Mouse (Mus musculus): ENCODE results near the gene Plppr2. TPM values are rescaled to one million over a fixed set of nuclear protein-coding genes. Genes with fewer than 3 reads are reported as not detected.

Gene Plppr2
- total and polyA plus RNA-seq, 3 experiments: 2.5 to 7.5 (median 2.6) TPM

- WGBS: 92% methylated on average over 7 of the region's 7 CpGs
- intact Hi-C loops (cut with DNase I): no loop called here
- Histone ChIP-seq H3K4me1 (ENCODE audit: control insufficient read depth, insufficient read depth, low read length) (no peaks in the 10 kb centered on the region; the same call in 1 of the 2 replicates), H3K27ac (no peak overlapping the region), H3K9ac (ENCODE audit: low read depth, low read length) (no peak overlapping the region), H3K79me2 (replicated peaks; ENCODE audit: control insufficient read depth, insufficient read depth, low read length) (no peaks in the 10 kb centered on the region), H3K36me3 (ENCODE audit: control insufficient read depth, insufficient read depth, low read length) (no peaks in the 10 kb centered on the region), H3K27me3 (ENCODE audit: control insufficient read depth, insufficient read depth, low read length) (no peaks in the 10 kb centered on the region), H3K4me3 (no peak overlapping the region)
- TF ChIP-seq CTCF (IDR thresholded peaks at IDR 0.05) (no peak), POLR2A (IDR thresholded peaks at IDR 0.05; ENCODE audit: insufficient read depth, low read depth, low read length) (no peak), EP300 (IDR thresholded peaks at IDR 0.05; ENCODE audit: insufficient read depth, low read depth, low read length) (no peak)
- no peak for DNase-seq
Observed at GRCm38 (mm10) chr9:21935466-21936131, 1.2 kb upstream of the Plppr2 start.

DNA sequence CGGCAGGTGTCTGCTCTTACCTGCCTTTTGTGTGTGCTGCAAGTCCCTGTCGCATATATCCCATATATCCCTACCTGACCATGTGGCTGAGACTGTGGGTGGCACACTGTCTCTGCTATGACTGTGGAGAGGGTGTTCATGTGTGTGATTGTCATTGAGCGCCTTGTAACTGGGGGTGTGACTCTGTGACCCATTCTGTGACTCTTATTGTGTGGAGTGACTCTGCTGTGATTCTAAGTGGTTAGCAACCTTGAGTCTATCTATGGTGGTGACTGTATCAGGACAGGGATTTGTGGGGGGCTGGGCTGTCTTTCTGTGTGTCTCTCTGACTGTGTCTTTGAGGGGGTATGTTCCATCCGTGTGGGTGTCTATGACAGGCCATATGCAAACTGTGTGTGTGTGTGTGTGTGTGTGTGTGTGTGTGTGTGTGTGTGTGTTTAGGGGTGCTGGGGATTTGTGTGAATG, 910 bp downstream of the Plppr2 start:
- 92% methylated on average over 4 of the region's 4 CpGs for WGBS
- intact Hi-C loops (cut with DNase I): no loop called here
- no peaks in the 10 kb centered on the region for H3K4me1 ChIP-seq (ENCODE audit: control insufficient read depth, insufficient read depth, low read length)

DNA sequence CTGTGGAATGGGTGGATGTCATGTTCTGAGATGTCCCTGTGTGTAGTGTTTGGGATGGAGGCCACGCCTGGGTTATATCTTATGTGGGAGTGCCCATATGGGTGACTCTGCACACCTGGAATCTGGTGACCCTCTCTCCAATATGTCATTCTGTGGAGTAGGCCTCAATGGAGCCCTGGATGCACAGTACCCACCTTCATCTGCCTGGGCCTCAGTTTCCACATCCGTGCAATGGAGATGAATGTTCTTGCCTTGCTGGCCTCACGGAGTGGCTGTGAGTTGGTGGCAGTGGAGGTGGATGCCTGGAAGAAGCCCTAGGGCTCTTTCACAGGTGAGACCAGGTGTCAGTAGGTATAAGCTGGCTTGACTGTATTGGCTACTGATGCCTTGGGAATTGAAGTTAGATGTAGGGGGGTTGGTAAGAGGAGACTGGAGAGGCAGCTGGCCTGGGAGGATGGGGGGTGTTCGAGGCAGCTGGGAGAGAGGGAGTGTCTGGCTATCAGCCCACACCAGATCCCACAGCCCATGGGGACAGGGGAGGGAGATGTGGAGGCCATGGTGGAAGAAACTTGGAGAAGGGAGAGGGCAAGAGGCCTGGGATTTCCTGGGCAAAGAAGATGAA, 1.5 kb downstream of the Plppr2 start:
- Histone ChIP-seq H3K4me3 (no peak overlapping the region), H3K27ac (no peak overlapping the region), H3K79me2 (replicated peaks; ENCODE audit: control insufficient read depth, insufficient read depth, low read length) (no peaks in the 10 kb centered on the region), H3K36me3 (ENCODE audit: control insufficient read depth, insufficient read depth, low read length) (no peaks in the 10 kb centered on the region), H3K4me1 (ENCODE audit: control insufficient read depth, insufficient read depth, low read length) (no peaks in the 10 kb centered on the region), H3K27me3 (ENCODE audit: control insufficient read depth, insufficient read depth, low read length) (peaks cover under 1% of the 10 kb centered on the region; the same call in 1 of the 2 replicates), H3K9ac (ENCODE audit: low read depth, low read length) (no peak overlapping the region)
- no peak for DNase-seq
- TF ChIP-seq EP300 (IDR thresholded peaks at IDR 0.05; ENCODE audit: insufficient read depth, low read depth, low read length): no peak
- TF ChIP-seq CTCF (IDR thresholded peaks at IDR 0.05): no peak
- TF ChIP-seq POLR2A (IDR thresholded peaks at IDR 0.05; ENCODE audit: insufficient read depth, low read depth, low read length): no peak
- WGBS: 83% methylated on average over 4 of the region's 4 CpGs
- intact Hi-C loops (cut with DNase I): no loop called here

More for the DNA sequence above, 910 bp downstream of the Plppr2 start:
- H3K36me3 ChIP-seq (ENCODE audit: control insufficient read depth, insufficient read depth, low read length): no peaks in the 10 kb centered on the region
- H3K4me3 ChIP-seq: no peak overlapping the region
- TF ChIP-seq EP300 (IDR thresholded peaks at IDR 0.05; ENCODE audit: insufficient read depth, low read depth, low read length): no peak
- TF ChIP-seq CTCF (IDR thresholded peaks at IDR 0.05): no peak
- TF ChIP-seq POLR2A (IDR thresholded peaks at IDR 0.05; ENCODE audit: insufficient read depth, low read depth, low read length): no peak
- no peaks in the 10 kb centered on the region for H3K79me2 ChIP-seq (replicated peaks; ENCODE audit: control insufficient read depth, insufficient read depth, low read length)
- H3K27ac ChIP-seq: no peak overlapping the region
- H3K9ac ChIP-seq (ENCODE audit: low read depth, low read length): no peak overlapping the region
- H3K27me3 ChIP-seq (ENCODE audit: control insufficient read depth, insufficient read depth, low read length): no peaks in the 10 kb centered on the region
- no peak for DNase-seq

DNA sequence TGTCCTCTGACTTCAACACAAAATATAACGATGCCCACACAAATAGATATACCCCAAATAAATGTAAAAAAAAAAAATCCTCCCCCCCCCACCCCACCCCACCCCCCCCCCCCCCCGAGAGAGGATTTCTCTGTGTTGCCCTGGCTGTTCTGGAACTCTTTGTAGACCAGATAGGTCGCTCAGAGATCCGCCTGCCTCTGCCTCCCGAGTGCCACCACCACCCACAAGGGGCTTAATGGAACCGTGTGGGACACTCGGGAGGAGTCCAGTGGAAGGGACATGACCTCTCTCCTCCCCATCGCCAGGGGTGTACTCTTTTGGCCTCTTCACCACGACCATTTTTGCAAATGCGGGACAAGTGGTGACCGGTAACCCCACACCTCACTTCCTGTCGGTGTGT, 6.2 kb downstream of the Plppr2 start:
- H3K36me3 ChIP-seq (ENCODE audit: control insufficient read depth, insufficient read depth, low read length): no peaks in the 10 kb centered on the region
- no peak for DNase-seq
- no peak overlapping the region for H3K4me3 ChIP-seq
- H3K27me3 ChIP-seq (ENCODE audit: control insufficient read depth, insufficient read depth, low read length): peaks cover 5% of the 10 kb centered on the region
- H3K27ac ChIP-seq: no peak overlapping the region
- no peaks in the 10 kb centered on the region for H3K4me1 ChIP-seq (ENCODE audit: control insufficient read depth, insufficient read depth, low read length)
- TF ChIP-seq POLR2A (IDR thresholded peaks at IDR 0.05; ENCODE audit: insufficient read depth, low read depth, low read length) (no peak), EP300 (IDR thresholded peaks at IDR 0.05; ENCODE audit: insufficient read depth, low read depth, low read length) (no peak), CTCF (IDR thresholded peaks at IDR 0.05) (no peak)
- intact Hi-C loops (cut with DNase I): no loop called here
- H3K79me2 ChIP-seq (replicated peaks; ENCODE audit: control insufficient read depth, insufficient read depth, low read length): no peaks in the 10 kb centered on the region
- WGBS: 73% methylated on average over 11 of the region's 12 CpGs
- no peak overlapping the region for H3K9ac ChIP-seq (ENCODE audit: low read depth, low read length)

- Histone ChIP-seq H3K4me1 (ENCODE audit: control insufficient read depth, insufficient read depth, low read length) (no peaks in the 10 kb centered on the region), H3K27me3 (ENCODE audit: control insufficient read depth, insufficient read depth, low read length) (peaks cover 5% of the 10 kb centered on the region), H3K27ac (no peak overlapping the region), H3K36me3 (ENCODE audit: control insufficient read depth, insufficient read depth, low read length) (no peaks in the 10 kb centered on the region), H3K4me3 (no peak overlapping the region), H3K79me2 (replicated peaks; ENCODE audit: control insufficient read depth, insufficient read depth, low read length) (no peaks in the 10 kb centered on the region), H3K9ac (ENCODE audit: low read depth, low read length) (no peak overlapping the region)
- TF ChIP-seq CTCF (IDR thresholded peaks at IDR 0.05) (no peak), POLR2A (IDR thresholded peaks at IDR 0.05; ENCODE audit: insufficient read depth, low read depth, low read length) (no peak), EP300 (IDR thresholded peaks at IDR 0.05; ENCODE audit: insufficient read depth, low read depth, low read length) (no peak)
- DNase-seq: no peak
- intact Hi-C loops (cut with DNase I): no loop called here
- WGBS: 46% methylated on average over 12 of the region's 12 CpGs
Observed at GRCm38 (mm10) chr9:21943638-21944037, 6.8 kb downstream of the Plppr2 start.

DNA sequence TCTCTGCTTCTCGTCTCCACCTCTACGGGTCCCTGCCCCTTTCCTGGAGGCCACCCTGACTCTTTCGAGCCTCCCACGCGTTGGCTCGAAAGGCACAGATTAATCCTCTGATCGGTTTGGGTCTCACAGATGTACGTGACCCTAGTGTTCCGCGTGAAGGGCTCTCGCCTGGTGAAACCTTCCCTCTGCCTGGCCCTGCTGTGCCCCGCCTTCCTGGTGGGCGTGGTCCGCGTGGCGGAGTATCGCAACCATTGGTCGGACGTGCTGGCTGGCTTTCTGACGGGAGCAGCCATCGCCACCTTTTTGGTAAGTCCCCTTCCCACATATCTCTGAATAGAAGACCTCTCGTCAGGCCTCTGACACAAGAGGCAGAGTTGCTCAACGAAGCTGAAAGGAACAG, 7.4 kb downstream of the Plppr2 start:
- WGBS: 15% methylated on average over 23 of the region's 23 CpGs
- H3K9ac ChIP-seq (ENCODE audit: low read depth, low read length): no peak overlapping the region
- peaks cover 5% of the 10 kb centered on the region for H3K27me3 ChIP-seq (ENCODE audit: control insufficient read depth, insufficient read depth, low read length)
- no peak overlapping the region for H3K4me3 ChIP-seq
- H3K36me3 ChIP-seq (ENCODE audit: control insufficient read depth, insufficient read depth, low read length): no peaks in the 10 kb centered on the region
- H3K79me2 ChIP-seq (replicated peaks; ENCODE audit: control insufficient read depth, insufficient read depth, low read length): no peaks in the 10 kb centered on the region
- TF ChIP-seq CTCF (IDR thresholded peaks at IDR 0.05): no peak
- TF ChIP-seq POLR2A (IDR thresholded peaks at IDR 0.05; ENCODE audit: insufficient read depth, low read depth, low read length): no peak
- no peak for TF ChIP-seq EP300 (IDR thresholded peaks at IDR 0.05; ENCODE audit: insufficient read depth, low read depth, low read length)
- intact Hi-C loops (cut with DNase I): no loop called here
- H3K27ac ChIP-seq: no peak overlapping the region
- H3K4me1 ChIP-seq (ENCODE audit: control insufficient read depth, insufficient read depth, low read length): no peaks in the 10 kb centered on the region
- no peak for DNase-seq
